In genomic region chr6:30340231-30340873, GRCm38 (mm10) we compare ENCODE assay signal across 17 mouse cellular contexts. TPM values are rescaled to one million over a fixed set of nuclear protein-coding genes. Genes with fewer than 3 reads are reported as not detected.
A peak's percentile ranks its signal among the peaks of the same experiment; 100 is the strongest.
DNase-seq lines count a peak whose midpoint lies in the region; ATAC-seq and TF ChIP-seq lines count a peak whose summit lies in the region.
"Had no signal": no experiment of that assay in that cellular context is flagged by ENCODE, and none has a peak within 500 bp of the region (broad histone marks: within the 10 kb centered on the region; RNA-seq: fewer than 3 reads in every experiment).

No protein-coding gene starts in this region.

- peaks cover 20% of the 10 kb centered on the region for H3K4me1 ChIP-seq in heart, embryonic 12.5 days (replicated peaks)
- peaks cover 0 to 15% of the 10 kb centered on the region in 2 experiments; a peak in 2 of 4 replicates for H3K4me1 ChIP-seq in MEL (ENCODE audit: control insufficient read depth in 1 of 2, insufficient read depth in 2 of 2, low read length in 2 of 2)
- H3K4me1 ChIP-seq in hindbrain, embryonic 11.5 days (replicated peaks; ENCODE audit: control insufficient read depth, insufficient read depth, low read length) = no peaks in the 10 kb centered on the region
- no peaks in the 10 kb centered on the region for H3K4me1 ChIP-seq in intestine, embryonic 16.5 days (ENCODE audit: control insufficient read depth, insufficient read depth, low read length)
- H3K4me1 ChIP-seq: embryonic facial prominence, embryonic 12.5 days; midbrain, embryonic 12.5 days had no signal

- no peaks in the 10 kb centered on the region for H3K79me2 ChIP-seq in MEL (ENCODE audit: control insufficient read depth, insufficient read depth, low read length, poor library complexity)

- DNase-seq in heart, postnatal 4 days = no peak
- peak; percentile 55 for DNase-seq in CD4-positive helper T cell, adult 2 months (ENCODE audit: low read depth, low spot score)
- DNase-seq in MEL (ENCODE audit: low read depth, low spot score) = peak; percentile 18
- DNase-seq in thymus, adult 18-20 months = peak; percentile 22 to 53
- DNase-seq in layer of hippocampus, postnatal 14 days (ENCODE audit: low spot score in 2 of 2) = no peak
- DNase-seq in hindbrain, embryonic 11.5 days (ENCODE audit: low spot score) = no peak
- DNase-seq: cerebellum, postnatal 36 days; kidney, postnatal 10 days; lung, adult 18-20 months; lung, postnatal 4 days had no signal

- 46% methylated on average over 4 of the region's 4 CpGs for WGBS in heart, embryonic 12.5 days
- WGBS in hindbrain, embryonic 11.5 days = 78% methylated on average over 4 of the region's 4 CpGs
- WGBS in intestine, embryonic 16.5 days = 80% methylated on average over 4 of the region's 4 CpGs

- H3K4me2 ChIP-seq in heart, embryonic 12.5 days = no peak overlapping the region
- H3K4me2 ChIP-seq in hindbrain, embryonic 11.5 days (replicated peaks; ENCODE audit: low read depth, low read length) = no peak overlapping the region
- H3K4me2 ChIP-seq in intestine, embryonic 16.5 days (ENCODE audit: low read depth, low read length) = no peak overlapping the region
- H3K4me2 ChIP-seq: embryonic facial prominence, embryonic 12.5 days; midbrain, embryonic 12.5 days had no signal

- no peak for TF ChIP-seq POLR2A in MEL (IDR thresholded peaks at IDR 0.05; ENCODE audit: control insufficient read depth in 1 of 2, insufficient read depth in 1 of 2, low read depth in 1 of 2, low read length in 2 of 2, poor library complexity in 1 of 2)

- no peaks in the 10 kb centered on the region for H3K9me3 ChIP-seq in heart, embryonic 12.5 days (replicated peaks)
- H3K9me3 ChIP-seq in MEL (replicated peaks; ENCODE audit: insufficient read depth, low read length) = no peaks in the 10 kb centered on the region
- no peaks in the 10 kb centered on the region for H3K9me3 ChIP-seq in hindbrain, embryonic 11.5 days (ENCODE audit: control insufficient read depth, low read length)
- no peaks in the 10 kb centered on the region for H3K9me3 ChIP-seq in intestine, embryonic 16.5 days (ENCODE audit: control insufficient read depth, low read length)
- H3K9me3 ChIP-seq: embryonic facial prominence, embryonic 12.5 days; forebrain, embryonic 10.5 days; midbrain, embryonic 12.5 days had no signal

- 0 out of 2 replicates have a peak overlapping the region, but pooled peaks have one; percentile 4 for H3K9ac ChIP-seq in heart, embryonic 12.5 days
- no peak overlapping the region for H3K9ac ChIP-seq in MEL (ENCODE audit: control insufficient read depth, low read depth, low read length, poor library complexity, severe bottlenecking)
- H3K9ac ChIP-seq in hindbrain, embryonic 11.5 days (ENCODE audit: low read depth, low read length) = no peak overlapping the region
- no peak overlapping the region for H3K9ac ChIP-seq in intestine, embryonic 16.5 days (ENCODE audit: low read depth, low read length)
- H3K9ac ChIP-seq: embryonic facial prominence, embryonic 12.5 days; midbrain, embryonic 12.5 days had no signal

- H3K27me3 ChIP-seq in heart, embryonic 12.5 days (replicated peaks) = no peaks in the 10 kb centered on the region
- H3K27me3 ChIP-seq in MEL (ENCODE audit: control insufficient read depth in 1 of 2, insufficient read depth in 2 of 2, low read length in 2 of 2) = no peaks in the 10 kb centered on the region
- no peaks in the 10 kb centered on the region for H3K27me3 ChIP-seq in hindbrain, embryonic 11.5 days (ENCODE audit: control insufficient read depth, insufficient read depth, low read length)
- H3K27me3 ChIP-seq in intestine, embryonic 16.5 days (replicated peaks; ENCODE audit: control insufficient read depth, insufficient read depth, low read length) = no peaks in the 10 kb centered on the region
- H3K27me3 ChIP-seq: embryonic facial prominence, embryonic 12.5 days; midbrain, embryonic 12.5 days had no signal

- no peaks in the 10 kb centered on the region for H3K36me3 ChIP-seq in heart, embryonic 12.5 days
- H3K36me3 ChIP-seq in MEL (ENCODE audit: control insufficient read depth in 1 of 2, insufficient read depth in 2 of 2, low read length in 2 of 2) = 0 out of 4 replicates have a peak, but pooled peaks cover 0 to 3% of the 10 kb centered on the region in 2 experiments
- no peaks in the 10 kb centered on the region for H3K36me3 ChIP-seq in hindbrain, embryonic 11.5 days (ENCODE audit: control insufficient read depth, insufficient read depth, low read length)
- H3K36me3 ChIP-seq in intestine, embryonic 16.5 days (ENCODE audit: control insufficient read depth, insufficient read depth, low read length) = no peaks in the 10 kb centered on the region
- H3K36me3 ChIP-seq: embryonic facial prominence, embryonic 12.5 days; forebrain, embryonic 10.5 days; midbrain, embryonic 12.5 days had no signal

- peak overlapping the region; percentile 74 for H3K27ac ChIP-seq in heart, embryonic 12.5 days (ENCODE audit: poor library complexity, severe bottlenecking)
- no peak overlapping the region for H3K27ac ChIP-seq in MEL (ENCODE audit: control insufficient read depth, low read depth, low read length)
- H3K27ac ChIP-seq in hindbrain, embryonic 11.5 days (ENCODE audit: low read depth, low read length) = no peak overlapping the region
- no peak overlapping the region for H3K27ac ChIP-seq in intestine, embryonic 16.5 days (ENCODE audit: low read length)
- H3K27ac ChIP-seq: embryonic facial prominence, embryonic 12.5 days; forebrain, embryonic 10.5 days; midbrain, embryonic 12.5 days; stomach, postnatal 0 days had no signal

- no peak for ATAC-seq in heart, embryonic 12.5 days (ENCODE audit: insufficient number of reproducible peaks, low FRiP score)
- ATAC-seq in hindbrain, embryonic 11.5 days (ENCODE audit: low FRiP score) = no peak
- ATAC-seq in intestine, embryonic 16.5 days = no peak
- ATAC-seq: intestine, postnatal 0 days had no signal

- no peak for TF ChIP-seq CTCF in MEL (IDR thresholded peaks at IDR 0.05 in 2 of 3, conservative IDR thresholded peaks at IDR 0.05 in 1 of 3; ENCODE audit: control insufficient read depth in 1 of 3, insufficient read depth in 1 of 3, low read depth in 2 of 3, low read length in 3 of 3, poor library complexity in 1 of 3, severe bottlenecking in 1 of 3)

- no peak overlapping the region for H3K4me3 ChIP-seq in heart, embryonic 12.5 days
- H3K4me3 ChIP-seq in MEL (ENCODE audit: control insufficient read depth in 1 of 2, insufficient read depth in 1 of 2, low read depth in 2 of 2, low read length in 2 of 2) = no peak overlapping the region
- H3K4me3 ChIP-seq in hindbrain, embryonic 11.5 days (ENCODE audit: low read depth, low read length) = no peak overlapping the region
- no peak overlapping the region for H3K4me3 ChIP-seq in intestine, embryonic 16.5 days (ENCODE audit: low read length)
- H3K4me3 ChIP-seq: embryonic facial prominence, embryonic 12.5 days; forebrain, embryonic 10.5 days; midbrain, embryonic 12.5 days had no signal

- TF ChIP-seq RAD21 in MEL (IDR thresholded peaks at IDR 0.05; ENCODE audit: low read depth, low read length) = no peak

- TF ChIP-seq EP300 in MEL (IDR thresholded peaks at IDR 0.05; ENCODE audit: low read depth in 1 of 2, low read length in 2 of 2) = no peak

TF ChIP-seq in MEL, 35 proteins besides CTCF, POLR2A, EP300 and RAD21:
- TF ChIP-seq ZKSCAN1 (IDR thresholded peaks at IDR 0.05; ENCODE audit: low read depth, low read length) (no peak), ETS1 (IDR thresholded peaks at IDR 0.05; ENCODE audit: low read depth, low read length) (no peak), UBTF (IDR thresholded peaks at IDR 0.05; ENCODE audit: borderline replicate concordance, insufficient read depth, low read depth, low read length) (no peak)

RNA-seq across cellular contexts. Expression of gene Ube2h, which starts 36.0 kb away (rescaled TPM):
- polyA plus RNA-seq in heart, embryonic 12.5 days (2016; fragmentation: Nextera tagmentation; extraction: Ambion mirVana) = 69.3 and 70.9 TPM in 2 replicates
- 10 to 100 TPM; 77.0 to 77.5 TPM for total RNA-seq in heart, postnatal 4 days (2021)
- 4.0 and 4.2 TPM in 2 replicates for total RNA-seq in MEL (2012; rRNA removed)
- polyA plus RNA-seq in MEL (2012; ENCODE audit: insufficient read depth in 1 of 2, insufficient read length in 2 of 2, low read depth in 1 of 2, low replicate concordance in 2 of 2, missing spikeins in 1 of 2) = 1 to 10 TPM in 1 of 2 experiments, not detected in 1; 7.4 TPM
- total RNA-seq in layer of hippocampus, postnatal 14 days (2021) = 10 to 100 TPM; 86.8 to 94.7 TPM
- 54.9 and 56.1 TPM in 2 replicates for polyA plus RNA-seq in hindbrain, embryonic 11.5 days (2014; fragmentation: Nextera tagmentation; extraction: Ambion mirVana)
- 30.2 and 30.7 TPM in 2 replicates for polyA plus RNA-seq in intestine, embryonic 16.5 days (2015; fragmentation: Nextera tagmentation; extraction: Ambion mirVana)

RNA-seq across cellular contexts. Expression of gene Zc3hc1, which starts 50.5 kb away (rescaled TPM):
- 44.0 and 48.4 TPM in 2 replicates for polyA plus RNA-seq in heart, embryonic 12.5 days (2016; fragmentation: Nextera tagmentation; extraction: Ambion mirVana)
- total RNA-seq in heart, postnatal 4 days (2021) = 10 to 100 TPM; 22.9 to 24.5 TPM
- total RNA-seq in MEL (2012; rRNA removed) = 54.7 and 59.8 TPM in 2 replicates
- 10 to 100 TPM in 1 of 2 experiments, not detected in 1; 87.7 TPM for polyA plus RNA-seq in MEL (2012; ENCODE audit: insufficient read depth in 1 of 2, insufficient read length in 2 of 2, low read depth in 1 of 2, low replicate concordance in 2 of 2, missing spikeins in 1 of 2)
- 10 to 100 TPM; 26.5 to 27.6 TPM for total RNA-seq in layer of hippocampus, postnatal 14 days (2021)
- polyA plus RNA-seq in hindbrain, embryonic 11.5 days (2014; fragmentation: Nextera tagmentation; extraction: Ambion mirVana) = 69.3 and 79.1 TPM in 2 replicates
- polyA plus RNA-seq in intestine, embryonic 16.5 days (2015; fragmentation: Nextera tagmentation; extraction: Ambion mirVana) = 38.0 and 38.8 TPM in 2 replicates

Comparison
In these comparisons a context has a peak if more than half of its experiments do, and no peak if none do; other contexts are left out.
1. DNase-seq: peak in CD4-positive helper T cell, adult 2 months (single experiment), MEL (single experiment) and thymus, adult 18-20 months (2 of 2); none in heart, postnatal 4 days (single experiment), layer of hippocampus, postnatal 14 days (0 of 2) and hindbrain, embryonic 11.5 days (single experiment).